Mouse (Mus musculus) embryonic facial prominence, embryonic 10.5 days (tissue): Measurements from ENCODE around the gene Tanc1. TPM values are rescaled to one million over a fixed set of nuclear protein-coding genes. Genes with fewer than 3 reads are reported as not detected.

Source experiments
- DNase-seq: peaks from one replicate; pipeline ENCODE4 v3.0.0-alpha.2; 2017; ENCODE audit warnings: low spot score
- H3K27ac ChIP-seq: fragments of 300-500 bp; sonication (generic); replicated peaks from 2 replicates; pipeline ENCODE4 v1.5.1; 2016; ENCODE audit warnings: mild to moderate bottlenecking
- H3K27me3 ChIP-seq: fragments of 300-500 bp; sonication (generic); replicated peaks from 2 replicates; pipeline ENCODE4 v1.6.1; 2016; ENCODE audit warnings: low read depth, mild to moderate bottlenecking; ENCODE audit not compliant: poor library complexity, severe bottlenecking
- H3K36me3 ChIP-seq: fragments of 300-500 bp; sonication (generic); replicated peaks from 2 replicates; pipeline ENCODE4 v1.6.1; 2016; ENCODE audit warnings: mild to moderate bottlenecking, moderate library complexity
- H3K4me1 ChIP-seq: fragments of 300-500 bp; sonication (generic); 2 replicates; pipeline ENCODE4 v1.6.1; 2016
- H3K4me3 ChIP-seq: fragments of 300-500 bp; sonication (generic); 2 replicates; pipeline ENCODE4 v1.5.1; 2016; ENCODE audit warnings: mild to moderate bottlenecking, moderate library complexity
- H3K9me3 ChIP-seq: fragments of 300-500 bp; sonication (generic); 2 replicates; pipeline ENCODE4 v1.6.1; 2016; ENCODE audit warnings: mild to moderate bottlenecking
- WGBS: fragments of 180-500 bp; shearing (Covaris S2); methylation state at CpG from one replicate; pipeline ENCODE4 v1.1.7; 2016; 5-methylcytosine and 5-hydroxymethylcytosine counted together
- polyA plus RNA-seq: library from polyadenylated mRNA; unstranded; fragments of >200 nt; fragmentation: Nextera tagmentation; extraction: Ambion mirVana; gene quantifications from 2 replicates; pipeline ENCODE4 v1.2.1, GENCODE M21; 2016

Tanc1 gene
- polyA plus RNA-seq, 1 experiment from 2014 or later = 41.2 TPM

DNA sequence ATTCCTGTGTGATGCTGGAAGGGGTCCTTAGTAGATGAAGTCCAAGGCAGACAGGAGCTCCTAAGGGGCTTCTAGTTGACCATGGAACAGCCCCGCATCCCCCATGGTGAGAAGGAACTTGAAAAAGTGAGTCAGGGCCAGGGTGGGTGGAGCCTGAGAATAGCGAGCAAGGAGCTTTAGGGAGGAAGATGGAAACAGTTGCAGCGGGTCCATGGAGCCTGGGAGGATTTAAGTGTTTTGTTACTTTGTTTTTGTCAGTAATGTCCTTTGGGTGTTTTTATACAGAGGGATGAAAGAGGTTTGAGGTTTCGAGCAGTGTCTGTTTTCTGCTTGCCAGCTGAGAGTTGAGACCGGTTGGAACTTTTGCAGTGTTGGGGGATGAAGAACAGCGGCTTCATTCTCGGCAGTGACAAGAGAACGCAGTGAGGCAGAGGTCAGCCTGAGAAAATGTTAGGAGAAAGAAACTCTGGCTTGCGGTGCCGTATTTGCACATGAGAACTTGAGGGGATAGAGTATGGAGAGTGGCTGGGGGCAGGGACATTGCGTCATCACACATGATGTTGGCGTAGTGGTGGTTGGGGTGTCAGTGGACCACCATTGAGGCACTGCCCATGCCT lies 130.8 kb downstream of the Tanc1 start:
- no peaks in the 10 kb centered on the region for H3K9me3 ChIP-seq
- 74% methylated on average over 12 of the region's 12 CpGs for WGBS
- DNase-seq = no peak
- no peaks in the 10 kb centered on the region for H3K27me3 ChIP-seq
- peaks cover 28% of the 10 kb centered on the region for H3K4me1 ChIP-seq
- no peak overlapping the region for H3K4me3 ChIP-seq
- no peak overlapping the region for H3K27ac ChIP-seq
- peaks cover 5% of the 10 kb centered on the region; the same call in 1 of the 2 replicates for H3K36me3 ChIP-seq

DNA sequence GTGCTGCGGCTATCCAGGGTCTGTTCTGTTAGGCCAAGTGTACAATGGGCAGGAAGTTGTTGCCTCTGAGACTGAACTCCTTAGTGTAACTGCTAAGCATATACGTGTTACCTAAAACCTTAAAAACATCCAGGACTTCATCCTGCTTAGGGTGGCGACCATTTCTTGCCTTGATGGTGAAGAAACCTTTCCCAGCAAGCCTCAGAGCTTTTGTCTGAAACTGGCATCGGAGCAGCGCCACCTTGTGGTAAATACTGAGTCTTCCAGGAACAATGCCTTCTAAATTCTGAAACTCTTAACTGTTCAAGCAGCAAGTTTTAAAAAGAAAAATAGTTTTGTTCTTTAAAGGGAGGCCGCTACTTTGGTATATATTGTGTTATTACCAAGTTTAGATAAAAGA lies 133.6 kb downstream of the Tanc1 start:
- Histone ChIP-seq H3K9me3 (no peaks in the 10 kb centered on the region), H3K27me3 (no peaks in the 10 kb centered on the region), H3K4me3 (no peak overlapping the region), H3K4me1 (peaks cover 22% of the 10 kb centered on the region), H3K27ac (0 out of 2 replicates have a peak overlapping the region, but pooled peaks have one; percentile 54), H3K36me3 (peaks cover 5% of the 10 kb centered on the region)
- peak; percentile 74 for DNase-seq
- 34% methylated on average over 6 of the region's 6 CpGs for WGBS

DNA sequence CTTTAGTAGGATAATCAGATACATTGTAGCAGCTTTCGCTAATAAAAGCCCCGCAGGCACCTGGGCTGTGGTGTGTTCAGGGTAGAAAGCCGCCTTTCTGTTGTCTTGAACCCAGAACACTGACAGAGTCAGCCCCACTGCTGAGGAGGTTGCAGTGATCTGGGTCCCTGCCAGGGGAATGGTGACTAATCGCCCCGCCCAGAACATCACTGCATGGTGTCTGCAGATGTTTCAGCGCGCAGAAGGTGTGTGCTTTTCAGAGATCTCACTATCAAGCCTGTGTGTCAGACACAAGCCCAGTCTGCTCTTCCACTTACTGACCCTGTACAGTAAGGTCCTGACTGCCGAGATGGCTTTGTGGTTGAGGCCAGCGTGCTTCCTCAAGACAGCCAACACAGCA lies 134.2 kb downstream of the Tanc1 start:
- WGBS = 89% methylated on average over 9 of the region's 9 CpGs
- peaks cover 5% of the 10 kb centered on the region for H3K36me3 ChIP-seq
- no peaks in the 10 kb centered on the region for H3K9me3 ChIP-seq
- H3K4me3 ChIP-seq = no peak overlapping the region
- no peaks in the 10 kb centered on the region for H3K27me3 ChIP-seq
- no peak overlapping the region for H3K27ac ChIP-seq
- DNase-seq = no peak
- H3K4me1 ChIP-seq = peaks cover 28% of the 10 kb centered on the region

DNA sequence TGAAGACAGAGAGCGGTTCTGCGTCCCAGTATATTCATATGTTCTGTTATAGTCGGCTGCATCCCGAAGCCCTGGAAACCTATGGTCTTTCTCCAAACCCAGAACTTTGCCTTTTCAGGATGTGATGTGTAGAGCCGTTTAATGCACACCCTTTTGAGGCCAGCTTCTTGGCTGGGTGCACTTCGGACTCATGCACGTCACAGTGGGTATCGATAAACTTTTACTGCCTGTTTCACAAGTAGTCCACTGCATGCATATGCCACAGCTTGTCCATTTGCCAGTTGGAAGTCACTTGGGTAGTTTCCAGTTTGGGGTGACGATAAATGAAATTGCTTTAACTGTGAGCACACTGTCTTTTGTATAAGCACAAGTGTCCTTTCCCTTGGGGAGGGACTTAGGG lies 135.9 kb downstream of the Tanc1 start:
- Histone ChIP-seq H3K27ac (no peak overlapping the region), H3K9me3 (no peaks in the 10 kb centered on the region), H3K27me3 (no peaks in the 10 kb centered on the region), H3K4me1 (peaks cover 27% of the 10 kb centered on the region), H3K36me3 (peaks cover 13% of the 10 kb centered on the region), H3K4me3 (no peak overlapping the region)
- DNase-seq = no peak
- WGBS = 95% methylated on average over 9 of the region's 9 CpGs

DNA sequence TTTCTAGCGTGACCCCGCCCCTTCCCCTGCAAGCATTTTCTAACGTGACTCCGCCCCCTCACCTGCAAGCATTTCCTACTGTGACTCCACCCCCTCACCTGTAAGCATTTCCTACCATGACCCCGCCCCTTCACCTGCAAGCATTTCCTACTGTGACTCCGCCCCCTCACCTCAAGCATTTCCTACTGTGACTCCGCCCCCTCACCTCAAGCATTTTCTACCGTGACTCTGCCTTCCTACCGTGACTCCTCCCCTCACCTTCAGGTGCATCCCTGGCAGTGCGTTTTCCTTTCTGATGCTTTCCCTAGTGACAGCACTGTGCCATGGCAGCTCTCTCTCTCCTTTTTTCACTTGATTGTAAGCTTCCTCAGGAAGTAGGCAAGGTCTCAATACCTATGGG lies 137.5 kb downstream of the Tanc1 start:
- DNase-seq = no peak
- WGBS = 30% methylated on average over 10 of the region's 10 CpGs
- H3K9me3 ChIP-seq = no peaks in the 10 kb centered on the region
- no peak overlapping the region for H3K4me3 ChIP-seq
- no peaks in the 10 kb centered on the region for H3K27me3 ChIP-seq
- H3K36me3 ChIP-seq = peaks cover 8% of the 10 kb centered on the region
- H3K27ac ChIP-seq = no peak overlapping the region
- H3K4me1 ChIP-seq = peaks cover 33% of the 10 kb centered on the region

DNA sequence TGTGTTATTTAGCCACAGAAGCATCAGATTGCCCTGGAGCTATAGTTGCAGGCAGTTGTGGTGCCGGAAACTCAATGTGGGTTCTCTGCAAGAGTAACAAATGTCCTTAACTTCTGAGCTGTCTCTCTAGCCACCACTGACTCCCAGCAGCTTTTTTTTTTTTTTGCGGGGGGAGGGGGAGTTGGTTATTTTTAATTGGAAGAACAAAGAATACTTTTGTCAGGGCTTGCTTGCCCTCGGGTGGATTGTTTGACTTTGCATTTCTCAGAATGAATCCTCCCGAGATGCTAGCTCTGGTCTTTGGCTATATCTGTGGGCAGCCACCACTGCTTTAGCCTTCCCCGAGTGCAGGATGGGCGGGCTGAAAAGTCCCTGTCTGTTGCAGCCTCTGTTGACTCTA lies 139.3 kb downstream of the Tanc1 start:
- H3K27me3 ChIP-seq = no peaks in the 10 kb centered on the region
- 58% methylated on average over 6 of the region's 6 CpGs for WGBS
- no peaks in the 10 kb centered on the region for H3K9me3 ChIP-seq
- DNase-seq = no peak
- peaks cover 8% of the 10 kb centered on the region for H3K36me3 ChIP-seq
- peaks cover 50% of the 10 kb centered on the region for H3K4me1 ChIP-seq
- H3K4me3 ChIP-seq = no peak overlapping the region
- no peak overlapping the region for H3K27ac ChIP-seq

DNA sequence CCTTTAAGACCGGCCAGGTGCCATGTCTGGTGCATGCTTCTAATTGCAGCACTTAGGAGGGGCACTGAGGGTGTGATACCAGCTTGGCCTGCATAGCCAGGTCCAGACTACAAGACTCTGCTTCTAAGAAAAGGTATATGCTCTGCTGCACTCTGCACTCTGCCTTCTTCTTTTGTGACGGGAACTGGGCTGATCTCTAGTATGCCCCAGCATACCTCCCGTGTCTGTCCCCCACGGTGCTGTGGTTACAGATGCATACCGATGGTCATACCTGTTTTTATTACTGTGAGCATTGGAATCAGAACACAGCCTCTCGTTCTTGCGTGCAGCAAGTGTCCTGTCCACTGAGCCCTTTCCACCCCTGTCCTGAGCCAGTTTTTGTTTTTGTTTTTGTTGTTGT lies 140.3 kb downstream of the Tanc1 start:
- DNase-seq = no peak
- no peak overlapping the region for H3K4me3 ChIP-seq
- H3K9me3 ChIP-seq = no peaks in the 10 kb centered on the region
- peak overlapping the region; percentile 24; the same call in 1 of the 2 replicates for H3K27ac ChIP-seq
- no peaks in the 10 kb centered on the region for H3K27me3 ChIP-seq
- peaks cover 59% of the 10 kb centered on the region for H3K4me1 ChIP-seq
- peaks cover 8% of the 10 kb centered on the region for H3K36me3 ChIP-seq
- 90% methylated on average over 7 of the region's 7 CpGs for WGBS

DNA sequence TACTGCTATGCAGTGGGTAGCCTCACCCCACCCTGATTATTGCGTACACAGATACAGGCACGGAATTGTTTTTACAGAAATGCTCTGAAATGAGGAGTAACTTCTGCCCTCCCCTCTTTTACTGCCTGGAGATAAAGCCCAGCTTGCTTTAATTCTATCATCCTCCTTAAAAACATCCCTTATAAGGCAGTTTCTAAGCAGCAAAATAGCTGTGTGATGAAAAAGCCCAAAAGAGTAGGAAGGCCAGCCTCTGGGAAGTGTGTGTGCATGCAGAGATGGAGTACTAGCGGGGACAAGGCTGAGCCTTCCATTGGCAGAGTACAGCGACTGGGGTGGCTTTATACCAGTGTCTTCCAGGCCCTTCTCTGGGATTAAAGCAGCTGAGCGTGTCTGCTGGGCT lies 140.9 kb downstream of the Tanc1 start:
- Histone ChIP-seq H3K27ac (no peak overlapping the region), H3K4me1 (peaks cover 65% of the 10 kb centered on the region), H3K36me3 (peaks cover 8% of the 10 kb centered on the region), H3K4me3 (no peak overlapping the region), H3K9me3 (no peaks in the 10 kb centered on the region), H3K27me3 (no peaks in the 10 kb centered on the region)
- DNase-seq = no peak
- WGBS = 82% methylated on average over 5 of the region's 5 CpGs

DNA sequence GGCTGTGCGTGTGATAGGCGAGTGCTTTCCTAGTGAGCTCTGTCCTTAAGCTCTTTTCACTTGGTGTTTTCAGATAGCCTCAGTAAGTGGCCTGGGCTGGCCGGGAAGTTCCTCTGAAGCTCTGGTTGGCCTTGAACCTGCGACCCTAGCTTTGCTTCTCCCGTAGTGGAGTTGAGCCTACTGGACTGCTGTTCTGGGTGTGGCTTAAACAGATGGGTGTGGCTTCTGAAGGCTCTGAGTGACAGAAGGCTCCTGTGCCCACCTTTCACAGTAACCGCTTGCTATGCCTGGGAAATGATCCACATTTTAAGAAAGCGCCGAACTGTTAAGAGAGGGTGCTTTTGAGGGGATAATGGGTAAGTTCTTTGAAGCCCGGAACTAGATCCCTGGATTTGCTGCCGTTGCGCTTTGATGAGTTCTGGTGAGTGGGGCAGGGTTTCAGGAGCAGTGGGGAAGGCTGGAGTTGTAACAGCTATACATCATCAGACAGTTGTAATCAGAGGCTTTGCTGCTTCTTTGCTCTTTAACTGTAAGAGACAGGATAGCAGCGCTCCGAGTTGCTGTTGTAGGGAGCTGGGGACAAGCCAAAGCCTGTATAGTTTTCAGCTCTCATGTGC lies 144.4 kb downstream of the Tanc1 start:
- Histone ChIP-seq H3K27me3 (no peaks in the 10 kb centered on the region), H3K27ac (peak overlapping the region; percentile 54; the same call in 1 of the 2 replicates), H3K4me3 (no peak overlapping the region), H3K9me3 (no peaks in the 10 kb centered on the region), H3K4me1 (peaks cover 60% of the 10 kb centered on the region), H3K36me3 (peaks cover 31% of the 10 kb centered on the region)
- WGBS = 78% methylated on average over 13 of the region's 13 CpGs
- no peak for DNase-seq

DNA sequence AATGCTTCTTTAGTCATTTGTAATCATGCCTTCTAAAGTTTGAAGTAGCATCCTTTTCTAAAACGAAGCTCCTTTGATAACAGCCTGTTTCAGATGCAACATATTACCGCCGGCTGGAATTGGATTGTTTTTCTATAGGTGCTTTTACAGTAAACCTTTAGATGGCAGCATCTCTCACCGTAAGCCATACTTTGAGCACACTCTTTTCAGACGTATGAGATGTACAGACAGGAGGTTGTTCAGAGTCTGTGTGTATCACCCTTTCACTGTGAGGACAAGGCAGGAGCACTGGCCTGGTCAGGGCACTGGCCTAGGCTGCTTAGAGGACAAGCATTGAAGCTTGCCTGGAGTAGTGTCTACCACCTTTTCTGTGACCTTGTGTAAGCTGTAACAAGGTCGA lies 145.2 kb downstream of the Tanc1 start:
- H3K27me3 ChIP-seq = no peaks in the 10 kb centered on the region
- peaks cover 25% of the 10 kb centered on the region for H3K36me3 ChIP-seq
- 81% methylated on average over 6 of the region's 6 CpGs for WGBS
- no peaks in the 10 kb centered on the region for H3K9me3 ChIP-seq
- no peak overlapping the region for H3K27ac ChIP-seq
- H3K4me3 ChIP-seq = no peak overlapping the region
- H3K4me1 ChIP-seq = peaks cover 57% of the 10 kb centered on the region
- DNase-seq = no peak

DNA sequence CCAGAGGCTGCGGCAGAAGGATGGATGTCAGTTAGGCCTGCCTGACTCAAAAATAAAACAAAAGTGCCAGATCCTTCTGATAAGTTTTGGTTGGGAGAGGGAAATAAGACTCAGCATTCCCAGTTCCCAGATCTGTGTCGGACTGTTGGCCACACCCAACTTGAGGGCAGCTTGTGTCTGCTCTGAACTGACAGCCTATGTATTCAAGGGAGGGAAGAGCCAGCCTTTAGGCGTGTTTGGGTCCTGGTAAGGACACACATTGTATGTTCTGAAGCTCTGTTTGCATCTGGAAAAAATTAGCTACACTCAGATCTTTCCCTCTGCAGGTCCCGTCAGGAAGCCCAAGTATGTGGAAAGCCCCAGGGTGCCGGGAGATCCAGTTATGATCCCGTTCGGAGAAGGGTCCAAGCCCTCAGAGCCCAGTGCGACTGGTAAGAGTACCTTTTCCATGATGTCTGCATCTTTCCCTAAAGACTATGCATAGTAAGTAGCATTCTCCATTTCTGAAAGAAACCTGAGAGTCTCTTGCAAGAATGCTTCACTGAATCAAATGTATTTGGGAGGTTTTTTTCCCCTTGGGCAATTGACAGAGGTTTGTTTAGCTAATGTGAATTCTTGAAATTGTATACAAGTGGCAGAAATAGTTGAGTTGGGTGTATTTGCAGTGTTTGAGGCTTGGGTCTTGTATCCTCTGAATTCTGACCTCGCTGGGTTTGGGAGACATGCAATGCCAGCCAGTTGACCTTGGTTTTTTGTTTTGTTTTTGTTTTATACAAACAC lies 146.5 kb downstream of the Tanc1 start:
- 56% methylated on average over 9 of the region's 9 CpGs for WGBS
- H3K4me1 ChIP-seq = peaks cover 47% of the 10 kb centered on the region
- peak overlapping the region; percentile 66 for H3K27ac ChIP-seq
- H3K9me3 ChIP-seq = no peaks in the 10 kb centered on the region
- H3K27me3 ChIP-seq = no peaks in the 10 kb centered on the region
- H3K4me3 ChIP-seq = no peak overlapping the region
- H3K36me3 ChIP-seq = peaks cover 24% of the 10 kb centered on the region
- DNase-seq = peak; percentile 39

DNA sequence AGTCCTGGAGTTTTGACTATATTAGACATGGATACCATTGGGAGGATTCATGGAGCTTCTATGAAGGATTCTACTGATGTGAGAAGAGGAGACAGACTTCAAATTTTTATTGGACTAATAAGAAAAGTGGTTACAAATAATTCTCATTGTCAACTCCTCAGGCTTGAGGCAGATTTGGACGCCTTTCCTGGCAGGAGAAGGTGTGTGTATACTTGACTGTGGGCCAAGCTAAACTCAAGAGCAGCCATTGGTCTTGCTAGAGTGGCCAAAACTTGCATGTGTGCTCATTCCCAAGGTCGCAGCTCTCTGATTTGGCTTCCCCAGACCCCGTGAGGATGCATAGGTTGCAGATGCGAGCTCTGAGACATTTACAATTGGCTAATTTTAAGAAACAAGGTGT lies 148.9 kb downstream of the Tanc1 start:
- no peaks in the 10 kb centered on the region for H3K27me3 ChIP-seq
- peaks cover 28% of the 10 kb centered on the region for H3K36me3 ChIP-seq
- DNase-seq = no peak
- 92% methylated on average over 4 of the region's 4 CpGs for WGBS
- H3K9me3 ChIP-seq = no peaks in the 10 kb centered on the region
- no peak overlapping the region for H3K27ac ChIP-seq
- H3K4me1 ChIP-seq = peaks cover 35% of the 10 kb centered on the region
- H3K4me3 ChIP-seq = no peak overlapping the region

DNA sequence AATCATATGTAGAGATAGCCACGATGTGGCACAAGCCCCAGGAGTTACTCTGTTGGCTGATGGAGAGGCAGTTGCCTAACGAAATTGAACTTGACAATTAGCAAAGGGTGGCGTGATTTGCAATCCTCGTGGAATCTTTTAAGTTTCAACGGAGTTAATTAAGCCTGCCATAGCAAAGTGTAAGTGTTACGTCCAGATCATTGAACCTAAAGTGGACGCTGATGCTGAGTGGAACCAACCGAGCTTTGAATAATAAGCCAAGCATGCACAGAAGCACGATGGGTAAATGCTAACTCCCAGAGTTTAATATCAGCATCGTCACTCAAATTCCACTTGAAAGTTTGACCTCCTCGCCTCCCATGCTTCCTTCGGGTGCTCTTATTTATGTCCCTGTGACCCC lies 149.3 kb downstream of the Tanc1 start:
- DNase-seq = no peak
- peaks cover 30% of the 10 kb centered on the region for H3K4me1 ChIP-seq
- H3K27ac ChIP-seq = no peak overlapping the region
- H3K9me3 ChIP-seq = no peaks in the 10 kb centered on the region
- H3K36me3 ChIP-seq = peaks cover 28% of the 10 kb centered on the region
- H3K27me3 ChIP-seq = no peaks in the 10 kb centered on the region
- H3K4me3 ChIP-seq = no peak overlapping the region
- 77% methylated on average over 12 of the region's 12 CpGs for WGBS
